ENCODE assay signal across 13 mouse cellular contexts in genomic region chr9:46830746-46831560, GRCm38 (mm10).
DNase-seq lines count a peak whose midpoint lies in the region; ATAC-seq and TF ChIP-seq lines count a peak whose summit lies in the region.
"Had no signal": no experiment of that assay in that cellular context is flagged by ENCODE, and none has a peak within 500 bp of the region (broad histone marks: within the 10 kb centered on the region; RNA-seq: fewer than 3 reads in every experiment).

No protein-coding gene starts in this region.

- DNase-seq in hindbrain, embryonic 11.5 days (ENCODE audit: low spot score) = peak; percentile 31
- no peak for DNase-seq in hindbrain, postnatal 0 days (ENCODE audit: low spot score)
- peak; percentile 28 for DNase-seq in ZHBTc4 (ENCODE audit: low read depth, low spot score)
- peak; percentile 59 for DNase-seq in embryonic facial prominence, embryonic 14.5 days (ENCODE audit: low spot score)
- DNase-seq in urinary bladder, postnatal 14 days (ENCODE audit: low spot score) = no peak
- no peak for DNase-seq in left cerebral cortex, postnatal 14 days (ENCODE audit: low spot score in 2 of 2)
- DNase-seq in spleen, postnatal 14 days (ENCODE audit: low spot score in 2 of 2) = no peak
- DNase-seq: B cell, adult 2 months; cerebellum, postnatal 10 days; liver, embryonic 13.5 days; lung, postnatal 36 days; thymus, postnatal 14 days had no signal

- WGBS in hindbrain, embryonic 11.5 days = 41% methylated on average over 15 of the region's 15 CpGs
- 34% methylated on average over 15 of the region's 15 CpGs for WGBS in hindbrain, postnatal 0 days
- WGBS in embryonic facial prominence, embryonic 14.5 days = 27% methylated on average over 15 of the region's 15 CpGs
- WGBS in limb, embryonic 15.5 days = 40% methylated on average over 15 of the region's 15 CpGs

- no peak overlapping the region for H3K9ac ChIP-seq in hindbrain, embryonic 11.5 days (ENCODE audit: low read depth, low read length)
- no peak overlapping the region for H3K9ac ChIP-seq in hindbrain, postnatal 0 days (replicated peaks; ENCODE audit: low read length)
- no peak overlapping the region for H3K9ac ChIP-seq in embryonic facial prominence, embryonic 14.5 days (ENCODE audit: low read depth, low read length)
- no peak overlapping the region for H3K9ac ChIP-seq in limb, embryonic 15.5 days
- H3K9ac ChIP-seq: liver, embryonic 13.5 days had no signal

- H3K9me3 ChIP-seq in hindbrain, embryonic 11.5 days (ENCODE audit: control insufficient read depth, low read length) = no peaks in the 10 kb centered on the region
- no peaks in the 10 kb centered on the region for H3K9me3 ChIP-seq in hindbrain, postnatal 0 days (ENCODE audit: low read length)
- no peaks in the 10 kb centered on the region for H3K9me3 ChIP-seq in embryonic facial prominence, embryonic 14.5 days (ENCODE audit: control insufficient read depth, low read length)
- no peaks in the 10 kb centered on the region for H3K9me3 ChIP-seq in limb, embryonic 15.5 days
- H3K9me3 ChIP-seq: liver, embryonic 13.5 days had no signal

- no peak for ATAC-seq in hindbrain, embryonic 11.5 days (ENCODE audit: low FRiP score)
- ATAC-seq in hindbrain, postnatal 0 days = no peak
- peak; percentile 57; the same call in 1 of the 2 replicates for ATAC-seq in embryonic facial prominence, embryonic 14.5 days (ENCODE audit: low read depth)
- no peak for ATAC-seq in limb, embryonic 15.5 days (ENCODE audit: insufficient number of reproducible peaks, low FRiP score, low TSS enrichment, low read depth)

- H3K27ac ChIP-seq in hindbrain, embryonic 11.5 days (ENCODE audit: low read depth, low read length) = no peak overlapping the region
- H3K27ac ChIP-seq in hindbrain, postnatal 0 days = no peak overlapping the region
- H3K27ac ChIP-seq in embryonic facial prominence, embryonic 14.5 days (replicated peaks; ENCODE audit: low read depth, low read length) = peak overlapping the region; percentile 67
- H3K27ac ChIP-seq in limb, embryonic 15.5 days = peak overlapping the region; percentile 39
- H3K27ac ChIP-seq: liver, embryonic 13.5 days had no signal

- H3K4me2 ChIP-seq in hindbrain, embryonic 11.5 days (replicated peaks; ENCODE audit: low read depth, low read length) = no peak overlapping the region
- H3K4me2 ChIP-seq in hindbrain, postnatal 0 days (ENCODE audit: low read depth, low read length) = no peak overlapping the region
- H3K4me2 ChIP-seq in embryonic facial prominence, embryonic 14.5 days (ENCODE audit: low read depth, low read length) = peak overlapping the region; percentile 19; the same call in 1 of the 2 replicates
- no peak overlapping the region for H3K4me2 ChIP-seq in limb, embryonic 15.5 days
- H3K4me2 ChIP-seq: liver, embryonic 13.5 days had no signal

- no peak for TF ChIP-seq CTCF in hindbrain, postnatal 0 days (IDR thresholded peaks at IDR 0.05; ENCODE audit: low read depth)

- H3K4me1 ChIP-seq in hindbrain, embryonic 11.5 days (replicated peaks; ENCODE audit: control insufficient read depth, insufficient read depth, low read length) = no peaks in the 10 kb centered on the region
- H3K4me1 ChIP-seq in hindbrain, postnatal 0 days (ENCODE audit: insufficient read depth, low read length) = 0 out of 2 replicates have a peak, but pooled peaks cover 7% of the 10 kb centered on the region
- peaks cover 11% of the 10 kb centered on the region for H3K4me1 ChIP-seq in embryonic facial prominence, embryonic 14.5 days (ENCODE audit: control insufficient read depth, insufficient read depth, low read length)
- H3K4me1 ChIP-seq in limb, embryonic 15.5 days = peaks cover 5% of the 10 kb centered on the region; the same call in 1 of the 2 replicates
- H3K4me1 ChIP-seq: liver, embryonic 13.5 days had no signal

- intact Hi-C loops in left cerebral cortex, postnatal 14 days (cut with DNase I) = no loop called here

- H3K36me3 ChIP-seq in hindbrain, embryonic 11.5 days (ENCODE audit: control insufficient read depth, insufficient read depth, low read length) = no peaks in the 10 kb centered on the region
- no peaks in the 10 kb centered on the region for H3K36me3 ChIP-seq in hindbrain, postnatal 0 days (ENCODE audit: insufficient read depth, low read length)
- no peaks in the 10 kb centered on the region for H3K36me3 ChIP-seq in embryonic facial prominence, embryonic 14.5 days (ENCODE audit: control insufficient read depth, insufficient read depth, low read length)
- H3K36me3 ChIP-seq in limb, embryonic 15.5 days = no peaks in the 10 kb centered on the region
- H3K36me3 ChIP-seq: liver, embryonic 13.5 days had no signal

- H3K4me3 ChIP-seq in hindbrain, embryonic 11.5 days (ENCODE audit: low read depth, low read length) = no peak overlapping the region
- H3K4me3 ChIP-seq in hindbrain, postnatal 0 days (ENCODE audit: low read length) = no peak overlapping the region
- H3K4me3 ChIP-seq in embryonic facial prominence, embryonic 14.5 days (ENCODE audit: low read depth, low read length) = no peak overlapping the region
- H3K4me3 ChIP-seq in limb, embryonic 15.5 days = no peak overlapping the region
- H3K4me3 ChIP-seq: liver, embryonic 13.5 days had no signal

- no peaks in the 10 kb centered on the region for H3K27me3 ChIP-seq in hindbrain, embryonic 11.5 days (ENCODE audit: control insufficient read depth, insufficient read depth, low read length)
- H3K27me3 ChIP-seq in hindbrain, postnatal 0 days (ENCODE audit: insufficient read depth, low read length) = no peaks in the 10 kb centered on the region
- H3K27me3 ChIP-seq in embryonic facial prominence, embryonic 14.5 days (replicated peaks; ENCODE audit: control insufficient read depth, insufficient read depth, low read length) = no peaks in the 10 kb centered on the region
- no peaks in the 10 kb centered on the region for H3K27me3 ChIP-seq in limb, embryonic 15.5 days
- H3K27me3 ChIP-seq: liver, embryonic 13.5 days had no signal

Comparison
In these comparisons a context has a peak if more than half of its experiments do, and no peak if none do; other contexts are left out.
1. DNase-seq: peak in hindbrain, embryonic 11.5 days (single experiment), ZHBTc4 (single experiment) and embryonic facial prominence, embryonic 14.5 days (single experiment); none in hindbrain, postnatal 0 days (single experiment), urinary bladder, postnatal 14 days (single experiment), left cerebral cortex, postnatal 14 days (0 of 2) and spleen, postnatal 14 days (0 of 2).
2. H3K27ac ChIP-seq: peak in embryonic facial prominence, embryonic 14.5 days (single experiment) and limb, embryonic 15.5 days (single experiment); none in hindbrain, embryonic 11.5 days (single experiment) and hindbrain, postnatal 0 days (single experiment).